Mouse (Mus musculus) limb, embryonic 13.5 days (tissue): ENCODE measurements around the gene Cep131. TPM values are rescaled to one million over a fixed set of nuclear protein-coding genes. Genes with fewer than 3 reads are reported as not detected.

Source experiments
- microRNA counts: library from miRNA; unstranded; fragments of <30 nt; microRNA quantifications from one replicate; lab custom pipeline; 2016
- microRNA-seq: library from miRNA; unstranded; fragments of <30 nt; microRNA quantifications from one replicate; pipeline ENCODE4, GENCODE M21; 2016
- polyA plus RNA-seq: library from polyadenylated mRNA; unstranded; fragments of >200 nt; fragmentation: Nextera tagmentation; extraction: Ambion mirVana; gene quantifications from 2 replicates; pipeline ENCODE4 v1.2.1, GENCODE M21; 2015

Cep131 gene
- polyA plus RNA-seq, 1 experiment from 2014 or later: 29.0 TPM

MicroRNA genes within 50 kb of the gene (microRNA counts, 519-probe panel; counts per million panel counts)
- 2,687 counts per million, percentile 41 among the panel's probes with 10 or more counts for microRNA mmu-miR-338-3p (lab: Ali Mortazavi, UCI)
- 1,070 counts per million, percentile 7 among the panel's probes with 10 or more counts for microRNA mmu-miR-338-5p (lab: Ali Mortazavi, UCI)

Small RNA genes within 50 kb of the gene (microRNA-seq; reads per million reads assigned to microRNA genes)
- gene Gm25948 (not detected), gene Mir3065 (not detected), gene Mir338 (not detected)

Other genes starting within 250 kb of the Cep131 start
- gene Chmp6, start 173.4 kb downstream of the Cep131 start, polyA plus RNA-seq: 112 TPM in 2 replicates
- 16.6 and 16.8 TPM in 2 replicates for gene Baiap2, start 144.1 kb downstream of the Cep131 start, polyA plus RNA-seq
- gene Aatk, start 39.7 kb downstream of the Cep131 start, polyA plus RNA-seq: 5.2 and 6.1 TPM in 2 replicates
- 18.1 and 18.5 TPM in 2 replicates for gene Tepsin, start 11.9 kb upstream of the Cep131 start, polyA plus RNA-seq
- 69.3 and 76.9 TPM in 2 replicates for gene Ndufaf8, start 12.1 kb upstream of the Cep131 start, polyA plus RNA-seq
- 86.4 and 94.5 TPM in 2 replicates for gene Slc38a10, start 64.5 kb upstream of the Cep131 start, polyA plus RNA-seq
- gene Bahcc1, start 146.1 kb upstream of the Cep131 start, polyA plus RNA-seq: 12.7 and 13.8 TPM in 2 replicates